Mouse (Mus musculus) liver, postnatal 0 days (tissue): ENCODE data around the gene Ankrd44.

ENCODE experiments used
- CTCF ChIP-seq: sonication (generic); IDR thresholded peaks from 2 replicates; pipeline ENCODE4 v1.5.1; 2016; ENCODE audit warnings: antibody characterized with exemption, low read depth
- EP300 ChIP-seq: IDR thresholded peaks from 2 replicates; pipeline ENCODE4 v1.6.1; 2016; ENCODE audit warnings: antibody characterized with exemption, low read depth, mild to moderate bottlenecking

DNA sequence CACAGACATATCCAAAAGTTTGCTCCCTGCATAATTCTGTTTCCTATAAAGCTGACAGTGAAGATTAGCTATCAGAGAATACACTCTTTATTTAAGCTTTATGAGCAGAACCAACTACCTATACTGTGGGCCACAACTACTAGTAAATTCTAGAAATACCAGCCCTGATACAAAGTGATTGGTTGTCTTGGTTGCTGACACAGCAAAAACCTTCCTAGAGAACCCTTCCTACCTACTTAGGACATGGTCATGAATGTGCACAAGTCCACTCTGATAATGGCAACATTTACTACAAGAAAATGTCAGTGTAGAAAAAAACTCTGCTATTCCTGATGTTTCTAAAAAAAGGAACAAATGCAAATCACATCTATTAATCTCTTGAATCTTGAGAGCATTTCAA is 234.4 kb downstream of the Ankrd44 start:
- TF ChIP-seq CTCF: no peak
- TF ChIP-seq EP300: no peak
